Mouse (Mus musculus) ES-E14 (cell line): ENCODE results near the gene Myo1d. TPM values are rescaled to one million over a fixed set of nuclear protein-coding genes. Genes with fewer than 3 reads are reported as not detected.

Experiments used
- DNase-seq: peaks from one replicate; pipeline ENCODE4 v3.0.0-alpha.2; 2013; ENCODE audit warnings: low read depth, low spot score
- H3K27ac ChIP-seq: 2 replicates; pipeline ENCODE4 v1.5.1; 2012; ENCODE audit warnings: low read depth, mild to moderate bottlenecking, low read length, moderate library complexity, mixed read lengths; ENCODE audit not compliant: poor library complexity, insufficient read depth, severe bottlenecking
- H3K36me3 ChIP-seq: 2 replicates; pipeline ENCODE4 v1.6.1; 2012; ENCODE audit warnings: mild to moderate bottlenecking, low read length, moderate library complexity, mixed read lengths; ENCODE audit not compliant: control insufficient read depth, poor library complexity, insufficient read depth, severe bottlenecking
- H3K4me1 ChIP-seq, 2 experiments: fragments of 150-350 bp in 1 of 2; sonication (generic) in 1 of 2; 2 replicates each; pipeline ENCODE4 v1.6.1; 2012; ENCODE audit warnings: low read length in 2 of 2, mild to moderate bottlenecking in 1 of 2, mixed read lengths in 1 of 2; ENCODE audit not compliant: control insufficient read depth in 2 of 2, insufficient read depth in 2 of 2, poor library complexity in 1 of 2
- H3K4me3 ChIP-seq, 2 experiments: fragments of 150-350 bp in 1 of 2; sonication (generic) in 1 of 2; 2 replicates each; pipeline ENCODE4 v1.5.1; 2012; ENCODE audit warnings: low read length in 2 of 2, low read depth in 1 of 2, mild to moderate bottlenecking in 1 of 2, mixed read lengths in 1 of 2; ENCODE audit not compliant: insufficient read depth in 1 of 2, poor library complexity in 1 of 2, severe bottlenecking in 1 of 2
- H3K9ac ChIP-seq: 2 replicates; pipeline ENCODE4 v1.6.1; 2012; ENCODE audit warnings: low read depth, mild to moderate bottlenecking, low read length, mixed read lengths; ENCODE audit not compliant: poor library complexity, insufficient read depth, severe bottlenecking
- H3K9me3 ChIP-seq: fragments of 150-350 bp; sonication (generic); 2 replicates; pipeline ENCODE4 v1.6.1; 2012; ENCODE audit warnings: low read depth, mild to moderate bottlenecking, low read length; ENCODE audit not compliant: control insufficient read depth, insufficient read depth
- CHD2 ChIP-seq: IDR thresholded peaks from 2 replicates; pipeline ENCODE4 v1.6.1; 2014; ENCODE audit warnings: mild to moderate bottlenecking, low read depth, low read length, inconsistent platforms
- HCFC1 ChIP-seq: IDR thresholded peaks from 2 replicates; pipeline ENCODE4 v1.6.1; 2012; ENCODE audit warnings: low read length, inconsistent platforms, borderline replicate concordance; ENCODE audit not compliant: insufficient read depth
- MAFK ChIP-seq: IDR thresholded peaks from 2 replicates; pipeline ENCODE4 v1.6.1; 2014; ENCODE audit warnings: mild to moderate bottlenecking, low read depth, low read length, inconsistent platforms; ENCODE audit not compliant: insufficient read depth
- ZC3H11A ChIP-seq: IDR thresholded peaks from 2 replicates; pipeline ENCODE4 v1.6.1; 2012; ENCODE audit warnings: low read depth, mild to moderate bottlenecking, inconsistent platforms, low read length, borderline replicate concordance
- ZNF384 ChIP-seq: IDR thresholded peaks from 2 replicates; pipeline ENCODE4 v1.6.1; 2012; ENCODE audit warnings: low read depth, low read length, inconsistent platforms
- in situ Hi-C, 2 experiments: fragments of 600-800 bp; cut with MboI; formaldehyde crosslinking; loops; one replicate each; pipeline ENCODE4 v1.15.1; 2025; ENCODE audit warnings: low sequenced_read_pairs in 2 of 2, inconsistent platforms in 1 of 2; ENCODE audit not compliant: unreplicated experiment in 2 of 2
- total RNA-seq: library from RNA; depleted of rRNA; stranded (reverse); fragments of 300-350 nt; gene quantifications from 2 replicates; pipeline ENCODE4 v1.2.3, GENCODE M21; 2012

The Myo1d gene
- total RNA-seq, 1 experiment = 2.9 TPM

DNA sequence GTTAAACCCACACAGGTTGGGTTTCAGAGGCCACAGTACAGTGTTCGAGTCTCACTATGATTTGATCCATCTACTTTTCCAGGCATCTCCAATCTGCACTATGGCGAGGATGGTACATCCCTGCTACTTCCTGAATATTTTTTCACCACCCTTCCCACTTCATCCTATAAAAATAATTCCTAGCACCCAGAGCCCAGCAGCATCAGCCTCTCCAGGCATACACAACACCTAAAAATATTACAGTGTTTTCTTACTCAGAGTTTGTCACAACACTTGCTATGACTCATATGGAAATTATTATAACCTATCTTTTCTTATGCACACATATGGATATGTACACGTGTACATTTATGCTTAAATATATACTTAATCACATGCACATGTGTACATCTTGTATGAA lies 115.6 kb downstream of the Myo1d start:
- DNase-seq = no peak
- Histone ChIP-seq H3K36me3 (no peaks in the 10 kb centered on the region), H3K9me3 (no peaks in the 10 kb centered on the region), H3K27ac (no peak overlapping the region), H3K4me3 (no peak overlapping the region), H3K4me1 (no peaks in the 10 kb centered on the region), H3K9ac (no peak overlapping the region)
- in situ Hi-C loops = no loop called here
- TF ChIP-seq CHD2 (no peak), HCFC1 (no peak), ZC3H11A (no peak), MAFK (no peak), ZNF384 (no peak)

DNA sequence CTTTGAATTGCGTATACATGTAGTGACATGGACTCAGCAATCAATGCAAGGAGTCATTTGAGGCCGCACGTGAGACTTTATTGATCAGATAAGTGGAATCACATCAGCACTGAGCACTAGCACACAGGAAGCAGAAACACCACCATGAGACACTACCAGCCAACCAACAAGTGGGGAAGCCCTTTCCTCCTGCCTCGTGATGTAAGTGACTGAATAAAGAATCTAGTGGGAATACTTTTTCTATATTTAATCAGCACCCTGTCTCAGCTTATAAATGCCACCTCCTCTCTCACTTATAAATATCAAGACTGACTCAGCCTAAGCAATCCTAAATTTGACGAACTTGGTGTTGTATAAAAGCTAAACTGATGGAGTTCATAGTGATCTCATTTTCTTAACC lies 134.7 kb downstream of the Myo1d start:
- Histone ChIP-seq H3K9me3 (no peaks in the 10 kb centered on the region), H3K4me3 (no peak overlapping the region), H3K9ac (no peak overlapping the region), H3K36me3 (no peaks in the 10 kb centered on the region), H3K27ac (no peak overlapping the region), H3K4me1 (0 out of 4 replicates have a peak, but pooled peaks cover 0 to 2% of the 10 kb centered on the region in 2 experiments)
- no peak for DNase-seq
- in situ Hi-C loops = no loop called here
- TF ChIP-seq HCFC1 (no peak), ZC3H11A (no peak), CHD2 (no peak), MAFK (no peak), ZNF384 (no peak)

DNA sequence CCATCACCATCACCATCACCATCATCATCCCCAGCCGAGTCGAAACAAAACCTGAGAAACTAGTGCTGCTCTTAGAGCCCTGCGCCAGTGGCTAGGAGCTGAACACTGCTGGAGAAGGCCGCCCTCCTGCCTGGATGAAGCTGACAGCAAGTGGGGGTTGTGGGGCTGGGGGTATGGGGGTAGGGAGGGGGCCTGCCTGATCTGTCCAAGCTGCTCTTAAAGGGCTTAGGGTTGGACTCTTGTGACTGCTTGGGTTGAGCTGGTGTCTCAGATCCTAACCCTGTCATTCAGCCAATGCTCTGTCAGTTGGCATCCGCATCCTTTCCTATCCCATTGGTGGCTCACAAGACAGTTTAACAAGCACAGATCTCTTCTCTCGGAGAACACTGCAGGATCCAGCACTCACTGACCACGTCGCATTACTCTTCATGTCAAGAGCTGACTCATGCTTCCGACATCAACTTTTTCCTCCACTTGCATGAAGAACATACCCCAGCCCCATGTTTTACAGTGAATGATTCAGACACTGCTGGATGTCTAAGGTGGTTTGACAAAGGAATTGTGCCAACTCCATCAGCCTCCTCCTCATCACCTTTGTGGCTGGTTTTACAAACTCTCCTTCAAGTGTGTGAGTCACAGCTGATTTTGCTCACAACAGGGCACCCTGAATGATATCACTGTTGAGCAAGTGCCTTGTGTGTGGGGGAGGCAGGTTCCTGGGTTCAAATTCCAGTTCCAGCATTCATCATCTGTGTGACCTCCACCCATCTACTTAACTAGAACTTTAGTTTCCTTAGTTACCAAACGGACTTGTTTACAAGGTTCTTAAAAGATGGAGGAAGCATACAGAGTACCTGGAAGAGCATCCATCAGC lies 150.6 kb downstream of the Myo1d start:
- no peak for DNase-seq
- in situ Hi-C loops = no loop called here
- H3K9me3 ChIP-seq = no peaks in the 10 kb centered on the region

DNA sequence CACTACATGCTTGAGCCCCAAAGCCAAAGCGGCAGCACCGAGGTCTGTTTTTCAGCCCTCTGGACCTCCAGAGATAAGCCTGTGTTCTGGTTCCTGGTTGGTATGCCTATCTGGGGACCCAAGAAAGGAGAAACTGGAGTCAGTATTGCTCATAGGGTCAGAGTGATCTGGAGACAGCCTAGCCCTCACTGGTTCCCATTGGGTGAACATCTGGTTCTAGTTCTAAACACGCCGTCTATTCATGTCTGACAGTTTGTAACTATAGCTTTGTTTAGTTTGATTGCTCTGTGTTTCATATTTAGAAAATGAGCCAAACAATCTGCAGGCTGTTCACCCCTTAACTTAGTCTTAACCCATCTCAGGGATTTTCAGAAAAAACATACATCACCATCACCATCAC lies 151.2 kb downstream of the Myo1d start:
- TF ChIP-seq ZNF384 (no peak), ZC3H11A (no peak), HCFC1 (no peak), MAFK (no peak), CHD2 (no peak)
- no peak for DNase-seq
- in situ Hi-C loops = no loop called here
- H3K4me1 ChIP-seq = no peaks in the 10 kb centered on the region
- H3K27ac ChIP-seq = no peak overlapping the region
- H3K36me3 ChIP-seq = no peaks in the 10 kb centered on the region
- H3K9me3 ChIP-seq = no peaks in the 10 kb centered on the region
- no peak overlapping the region for H3K4me3 ChIP-seq
- no peak overlapping the region for H3K9ac ChIP-seq

More for the DNA sequence above, 150.6 kb downstream of the Myo1d start:
- H3K4me3 ChIP-seq = no peak overlapping the region
- H3K9ac ChIP-seq = no peak overlapping the region
- no peak overlapping the region for H3K27ac ChIP-seq
- no peak for TF ChIP-seq MAFK
- no peak for TF ChIP-seq ZC3H11A
- TF ChIP-seq HCFC1 = no peak
- TF ChIP-seq CHD2 = no peak
- H3K4me1 ChIP-seq = no peaks in the 10 kb centered on the region
- no peaks in the 10 kb centered on the region for H3K36me3 ChIP-seq

DNA sequence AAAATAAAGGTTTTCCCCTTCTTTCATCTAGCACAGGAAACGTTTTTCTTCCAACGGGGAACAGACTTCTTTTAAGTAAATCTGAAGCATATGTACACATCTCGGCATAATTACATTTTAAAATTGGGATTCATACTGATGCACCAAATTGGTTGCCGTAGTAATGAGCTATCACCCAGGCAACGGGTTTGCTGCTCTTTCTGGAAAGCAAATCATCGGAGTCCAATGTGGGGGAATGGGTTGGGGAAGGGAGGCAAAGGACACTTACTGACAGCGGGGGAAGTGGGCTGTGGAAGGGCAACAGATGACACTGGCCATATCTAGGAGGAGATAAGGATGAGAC lies 156.8 kb downstream of the Myo1d start:
- no peak for TF ChIP-seq MAFK
- no peak for TF ChIP-seq HCFC1
- no peak for TF ChIP-seq ZC3H11A
- no peak for TF ChIP-seq ZNF384
- TF ChIP-seq CHD2 = no peak
- in situ Hi-C loops = no loop called here
- Histone ChIP-seq H3K9me3 (no peaks in the 10 kb centered on the region), H3K9ac (no peak overlapping the region), H3K27ac (no peak overlapping the region), H3K36me3 (no peaks in the 10 kb centered on the region), H3K4me3 (no peak overlapping the region), H3K4me1 (no peaks in the 10 kb centered on the region)
- no peak for DNase-seq
